ENCODE assay signal across 15 mouse cellular contexts in genomic region chr10:53464006-53464405, GRCm38 (mm10).
A peak's percentile ranks its signal among the peaks of the same experiment; 100 is the strongest.
DNase-seq lines count a peak whose midpoint lies in the region; ATAC-seq lines count a peak whose summit lies in the region.
"Had no signal": no experiment of that assay in that cellular context is flagged by ENCODE, and none has a peak within 500 bp of the region (broad histone marks: within the 10 kb centered on the region; RNA-seq: fewer than 3 reads in every experiment).

No protein-coding gene starts in this region.

- H3K27ac ChIP-seq in hindbrain, embryonic 11.5 days (ENCODE audit: low read depth, low read length) = no peak overlapping the region
- H3K27ac ChIP-seq in hindbrain, embryonic 10.5 days = no peak overlapping the region
- H3K27ac ChIP-seq in neural tube, embryonic 15.5 days (replicated peaks) = no peak overlapping the region
- H3K27ac ChIP-seq: layer of hippocampus, adult 2 months; limb, embryonic 10.5 days; liver, embryonic 15.5 days; midbrain, embryonic 12.5 days had no signal

- peaks cover 4% of the 10 kb centered on the region; the same call in 1 of the 2 replicates for H3K4me1 ChIP-seq in hindbrain, embryonic 11.5 days (replicated peaks; ENCODE audit: control insufficient read depth, insufficient read depth, low read length)
- H3K4me1 ChIP-seq in hindbrain, embryonic 10.5 days (replicated peaks) = peaks cover 15% of the 10 kb centered on the region
- H3K4me1 ChIP-seq in neural tube, embryonic 15.5 days = peaks cover 17% of the 10 kb centered on the region

- 49% methylated on average over 6 of the region's 6 CpGs for WGBS in hindbrain, embryonic 11.5 days
- 53% methylated on average over 6 of the region's 6 CpGs for WGBS in hindbrain, embryonic 10.5 days
- 42% methylated on average over 6 of the region's 6 CpGs for WGBS in neural tube, embryonic 15.5 days

- H3K27me3 ChIP-seq in hindbrain, embryonic 11.5 days (ENCODE audit: control insufficient read depth, insufficient read depth, low read length) = no peaks in the 10 kb centered on the region
- H3K27me3 ChIP-seq in hindbrain, embryonic 10.5 days (ENCODE audit: insufficient read depth, poor library complexity, severe bottlenecking) = no peaks in the 10 kb centered on the region
- no peaks in the 10 kb centered on the region for H3K27me3 ChIP-seq in neural tube, embryonic 15.5 days (replicated peaks)
- H3K27me3 ChIP-seq: liver, embryonic 15.5 days; midbrain, embryonic 12.5 days had no signal

- no peak for ATAC-seq in hindbrain, embryonic 11.5 days (ENCODE audit: low FRiP score)
- no peak for ATAC-seq in neural tube, embryonic 15.5 days (ENCODE audit: low FRiP score)
- ATAC-seq: hindbrain, embryonic 16.5 days had no signal

- intact Hi-C loops in left cerebral cortex, postnatal 36 days (cut with DNase I) = no loop called here

- H3K4me3 ChIP-seq in hindbrain, embryonic 11.5 days (ENCODE audit: low read depth, low read length) = no peak overlapping the region
- no peak overlapping the region for H3K4me3 ChIP-seq in hindbrain, embryonic 10.5 days
- H3K4me3 ChIP-seq in neural tube, embryonic 15.5 days (replicated peaks) = no peak overlapping the region
- H3K4me3 ChIP-seq: layer of hippocampus, adult 2 months; limb, embryonic 10.5 days; liver, embryonic 15.5 days; midbrain, embryonic 12.5 days had no signal

- peak; percentile 16 for DNase-seq in adrenal gland, postnatal 14 days
- no peak for DNase-seq in adrenal gland, adult 18-20 months (ENCODE audit: low spot score in 2 of 2)
- DNase-seq in hindbrain, embryonic 11.5 days (ENCODE audit: low spot score) = peak; percentile 6
- DNase-seq in hindbrain, embryonic 10.5 days (ENCODE audit: low spot score) = no peak
- DNase-seq in kidney, adult 9 months = peak; percentile 57
- DNase-seq in lung, postnatal 36 days = peak; percentile 88
- no peak for DNase-seq in left cerebral cortex, postnatal 36 days (ENCODE audit: low spot score in 2 of 2)
- DNase-seq: cerebellum, postnatal 25 days; thymus, postnatal 36 days had no signal

- no peaks in the 10 kb centered on the region for H3K9me3 ChIP-seq in hindbrain, embryonic 11.5 days (ENCODE audit: control insufficient read depth, low read length)
- H3K9me3 ChIP-seq in hindbrain, embryonic 10.5 days = no peaks in the 10 kb centered on the region
- H3K9me3 ChIP-seq in neural tube, embryonic 15.5 days (replicated peaks) = no peaks in the 10 kb centered on the region
- H3K9me3 ChIP-seq: limb, embryonic 10.5 days; liver, embryonic 15.5 days; midbrain, embryonic 12.5 days had no signal

- H3K36me3 ChIP-seq in hindbrain, embryonic 11.5 days (ENCODE audit: control insufficient read depth, insufficient read depth, low read length) = no peaks in the 10 kb centered on the region
- no peaks in the 10 kb centered on the region for H3K36me3 ChIP-seq in hindbrain, embryonic 10.5 days
- H3K36me3 ChIP-seq in neural tube, embryonic 15.5 days = no peaks in the 10 kb centered on the region
- H3K36me3 ChIP-seq: limb, embryonic 10.5 days; liver, embryonic 15.5 days; midbrain, embryonic 12.5 days had no signal

- no peak overlapping the region for H3K9ac ChIP-seq in hindbrain, embryonic 11.5 days (ENCODE audit: low read depth, low read length)
- no peak overlapping the region for H3K9ac ChIP-seq in neural tube, embryonic 15.5 days (replicated peaks)
- H3K9ac ChIP-seq: liver, embryonic 15.5 days; midbrain, embryonic 12.5 days had no signal

- H3K4me2 ChIP-seq in hindbrain, embryonic 11.5 days (replicated peaks; ENCODE audit: low read depth, low read length) = no peak overlapping the region
- no peak overlapping the region for H3K4me2 ChIP-seq in neural tube, embryonic 15.5 days
- H3K4me2 ChIP-seq: liver, embryonic 15.5 days had no signal

Comparison
In these comparisons a context has a peak if more than half of its experiments do, and no peak if none do; other contexts are left out.
1. DNase-seq: peak in adrenal gland, postnatal 14 days (single experiment), hindbrain, embryonic 11.5 days (single experiment), kidney, adult 9 months (single experiment) and lung, postnatal 36 days (single experiment); none in adrenal gland, adult 18-20 months (0 of 2), hindbrain, embryonic 10.5 days (single experiment) and left cerebral cortex, postnatal 36 days (0 of 2).